Mouse (Mus musculus) embryonic facial prominence, embryonic 13.5 days (tissue): ENCODE results near the gene Nrl. TPM values are rescaled to one million over a fixed set of nuclear protein-coding genes. Genes with fewer than 3 reads are reported as not detected.

Experiments used
- ATAC-seq: fragments of 200-750 bp; cut with Nextera tagmentation; 2 replicates; pipeline ENCODE4 v1.8.0; 2017; ENCODE audit warnings: low read depth; ENCODE audit not compliant: insufficient number of reproducible peaks, insufficient read depth, low FRiP score, low TSS enrichment
- H3K27ac ChIP-seq: fragments of 300-500 bp; sonication (generic); 2 replicates; pipeline ENCODE4 v1.5.1; 2015; ENCODE audit warnings: moderate library complexity, mild to moderate bottlenecking, inconsistent platforms
- H3K27me3 ChIP-seq: fragments of 300-500 bp; sonication (generic); 2 replicates; pipeline ENCODE4 v1.6.1; 2015; ENCODE audit warnings: mild to moderate bottlenecking, inconsistent platforms
- H3K36me3 ChIP-seq: fragments of 300-500 bp; sonication (generic); 2 replicates; pipeline ENCODE4 v1.6.1; 2015; ENCODE audit warnings: mild to moderate bottlenecking, inconsistent platforms
- H3K4me1 ChIP-seq: fragments of 300-500 bp; sonication (generic); 2 replicates; pipeline ENCODE4 v1.6.1; 2015; ENCODE audit warnings: inconsistent platforms
- H3K4me2 ChIP-seq: fragments of 300-500 bp; sonication (generic); 2 replicates; pipeline ENCODE4 v1.6.1; 2015; ENCODE audit warnings: moderate library complexity, mild to moderate bottlenecking, inconsistent platforms
- H3K4me3 ChIP-seq: fragments of 300-500 bp; sonication (generic); 2 replicates; pipeline ENCODE4 v1.5.1; 2015; ENCODE audit warnings: mild to moderate bottlenecking, inconsistent platforms
- H3K9ac ChIP-seq: fragments of 300-500 bp; sonication (generic); 2 replicates; pipeline ENCODE4 v1.6.1; 2015; ENCODE audit warnings: mild to moderate bottlenecking, inconsistent platforms
- H3K9me3 ChIP-seq: fragments of 300-500 bp; sonication (generic); 2 replicates; pipeline ENCODE4 v1.6.1; 2016; ENCODE audit warnings: inconsistent platforms
- WGBS: fragments of 180-500 bp; shearing (Covaris S2); methylation state at CpG from one replicate; pipeline ENCODE4 v1.1.7; 2015; ENCODE audit warnings: mixed read lengths; 5-methylcytosine and 5-hydroxymethylcytosine counted together
- polyA plus RNA-seq: library from polyadenylated mRNA; unstranded; fragments of >200 nt; fragmentation: Nextera tagmentation; extraction: Ambion mirVana; gene quantifications from 2 replicates; pipeline ENCODE4 v1.2.1, GENCODE M21; 2015

Gene Nrl
- polyA plus RNA-seq, 1 experiment from 2014 or later = not detected

- no peaks in the 10 kb centered on the region for H3K9me3 ChIP-seq
- WGBS = 78% methylated on average over 2 of the region's 2 CpGs
- no peaks in the 10 kb centered on the region for H3K36me3 ChIP-seq
- H3K4me1 ChIP-seq = no peaks in the 10 kb centered on the region
- H3K9ac ChIP-seq = no peak overlapping the region
- H3K27ac ChIP-seq = no peak overlapping the region
- H3K27me3 ChIP-seq = peaks cover 41% of the 10 kb centered on the region
- H3K4me2 ChIP-seq = no peak overlapping the region
- ATAC-seq = no peak
- no peak overlapping the region for H3K4me3 ChIP-seq
Measured at GRCm38 (mm10) chr14:55526674-55527073, 1.9 kb upstream of the Nrl start.

GRCm38 (mm10) chr14:55524062-55524461 lies 719 bp downstream of the Nrl start:
- WGBS = 55% methylated on average over 4 of the region's 4 CpGs
- H3K27me3 ChIP-seq = peaks cover 51% of the 10 kb centered on the region
- ATAC-seq = no peak

DNA sequence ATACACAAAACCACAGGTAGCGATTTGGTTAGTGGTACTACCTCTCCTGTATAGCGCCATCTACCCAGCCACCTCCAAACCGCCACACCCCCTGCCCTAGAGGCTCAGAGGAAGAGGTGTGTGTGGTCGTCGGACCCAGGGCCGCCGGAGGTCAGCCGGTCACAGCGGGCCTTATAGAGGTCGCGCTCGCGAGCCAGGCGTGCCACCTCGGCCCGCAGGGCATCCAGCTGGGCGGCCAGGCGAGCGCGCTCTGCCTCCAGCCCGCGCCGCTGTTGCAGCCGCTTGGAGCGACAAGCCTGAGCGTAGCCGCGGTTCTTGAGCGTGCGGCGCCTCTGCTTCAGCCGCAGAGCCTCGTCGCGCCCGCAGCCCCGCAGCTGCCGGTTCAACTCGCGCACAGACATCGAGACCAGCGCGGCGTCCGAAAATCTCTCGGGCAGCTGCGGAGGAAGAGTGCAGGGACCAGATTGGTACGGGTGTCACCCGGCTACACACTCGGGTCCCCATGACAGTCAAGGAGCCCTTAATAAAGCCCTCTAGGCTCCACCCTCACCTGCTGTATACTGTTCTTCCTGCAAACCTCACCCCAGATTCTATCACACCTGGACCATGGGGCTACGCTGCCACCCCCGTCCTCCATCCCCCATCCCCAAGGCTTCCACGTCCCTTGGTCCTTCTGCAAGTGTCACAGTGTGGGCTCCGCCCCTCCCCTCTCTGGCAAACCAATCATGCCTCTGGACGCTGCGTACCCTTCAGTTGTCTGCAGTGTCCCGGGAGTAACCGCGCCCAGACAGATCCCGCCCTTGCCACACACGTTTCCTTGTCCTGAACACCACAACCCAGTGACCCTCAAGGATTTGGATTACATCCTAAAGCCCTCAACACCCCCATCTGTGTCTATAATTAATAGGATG lies 4.1 kb downstream of the Nrl start:
- Histone ChIP-seq H3K27ac (no peak overlapping the region), H3K4me3 (peak overlapping the region; percentile 52), H3K9me3 (no peaks in the 10 kb centered on the region), H3K27me3 (peaks cover 74% of the 10 kb centered on the region), H3K36me3 (no peaks in the 10 kb centered on the region), H3K9ac (peak overlapping the region; percentile 67), H3K4me1 (peaks cover 4% of the 10 kb centered on the region; the same call in 1 of the 2 replicates), H3K4me2 (peak overlapping the region; percentile 92)
- under 1% methylated on average over 61 of the region's 61 CpGs for WGBS
- no peak for ATAC-seq

More at GRCm38 (mm10) chr14:55524062-55524461, 719 bp downstream of the Nrl start:
- Histone ChIP-seq H3K4me3 (no peak overlapping the region), H3K9me3 (no peaks in the 10 kb centered on the region), H3K27ac (no peak overlapping the region), H3K4me2 (no peak overlapping the region), H3K36me3 (no peaks in the 10 kb centered on the region), H3K9ac (no peak overlapping the region), H3K4me1 (peaks cover 4% of the 10 kb centered on the region; the same call in 1 of the 2 replicates)

DNA sequence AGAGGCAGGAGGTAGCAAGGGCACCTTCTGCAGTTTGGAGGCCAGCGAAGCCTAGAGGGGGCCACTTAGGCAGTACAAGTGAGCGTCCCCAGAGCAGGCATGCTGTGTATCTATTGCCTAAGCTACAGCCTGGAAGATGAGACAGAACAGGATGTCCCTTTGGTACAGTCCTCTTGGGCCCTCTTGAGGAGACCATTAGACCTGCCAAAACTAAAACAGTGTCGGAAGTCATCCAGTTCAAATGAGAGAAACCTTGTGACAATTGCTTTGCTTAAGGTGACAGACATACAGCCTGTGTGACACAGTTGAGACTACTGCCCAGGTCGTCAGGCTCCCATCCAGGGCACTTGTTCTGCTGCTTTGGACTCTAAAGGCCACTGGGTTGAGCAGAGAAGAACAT lies 5.2 kb downstream of the Nrl start:
- Histone ChIP-seq H3K27ac (no peak overlapping the region), H3K4me1 (peaks cover 4% of the 10 kb centered on the region; the same call in 1 of the 2 replicates), H3K4me2 (no peak overlapping the region), H3K4me3 (no peak overlapping the region), H3K9ac (no peak overlapping the region), H3K9me3 (no peaks in the 10 kb centered on the region), H3K27me3 (peaks cover 76% of the 10 kb centered on the region), H3K36me3 (no peaks in the 10 kb centered on the region)
- ATAC-seq = no peak
- WGBS = 63% methylated on average over 4 of the region's 4 CpGs

DNA sequence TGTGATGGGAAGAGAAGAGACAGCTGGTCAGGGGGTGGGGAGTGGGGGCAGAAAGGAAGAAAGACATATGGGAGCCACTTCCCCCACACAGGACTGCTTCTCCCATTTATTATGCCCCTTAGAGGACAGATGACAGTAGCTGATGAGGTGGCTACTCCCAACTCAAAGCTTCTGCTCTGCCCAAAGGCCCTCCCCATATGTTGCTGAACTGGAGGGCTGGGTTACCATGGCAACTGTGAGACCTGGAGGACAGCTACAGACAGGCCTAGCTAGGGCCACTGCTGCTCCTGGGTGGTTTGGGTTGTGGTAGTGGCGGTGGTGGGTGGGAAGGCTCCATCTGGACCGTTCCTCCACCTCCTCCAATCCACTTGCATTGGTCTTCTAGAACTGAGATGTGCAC lies 5.9 kb downstream of the Nrl start:
- Histone ChIP-seq H3K36me3 (no peaks in the 10 kb centered on the region), H3K4me3 (no peak overlapping the region), H3K27me3 (peaks cover 73% of the 10 kb centered on the region), H3K4me2 (no peak overlapping the region), H3K9me3 (no peaks in the 10 kb centered on the region), H3K4me1 (peaks cover 4% of the 10 kb centered on the region; the same call in 1 of the 2 replicates), H3K9ac (no peak overlapping the region), H3K27ac (no peak overlapping the region)
- ATAC-seq = no peak
- 63% methylated on average over 2 of the region's 2 CpGs for WGBS

DNA sequence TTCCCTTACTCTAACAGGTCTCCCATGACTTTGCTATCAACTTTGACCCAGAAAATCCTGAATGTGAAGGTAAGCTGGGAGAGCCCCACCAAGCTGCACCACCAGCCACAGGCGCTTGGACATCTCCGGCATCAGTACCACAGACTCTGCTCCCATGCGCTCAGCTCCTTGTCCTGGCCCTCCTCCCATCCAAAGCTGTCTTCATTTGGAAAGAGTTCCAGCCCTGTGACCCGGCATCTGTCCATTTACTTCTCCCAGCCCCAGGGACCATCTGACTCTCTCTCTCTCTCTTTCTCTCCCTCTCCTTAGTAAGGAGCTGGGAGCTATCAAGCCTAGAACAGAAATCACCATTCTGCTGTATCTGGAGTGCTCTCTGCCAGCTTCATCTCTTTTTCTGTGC lies 8.9 kb downstream of the Nrl start:
- Histone ChIP-seq H3K9ac (no peak overlapping the region), H3K36me3 (no peaks in the 10 kb centered on the region), H3K27me3 (peaks cover 63% of the 10 kb centered on the region), H3K9me3 (no peaks in the 10 kb centered on the region), H3K27ac (no peak overlapping the region), H3K4me2 (no peak overlapping the region), H3K4me3 (no peak overlapping the region), H3K4me1 (peaks cover 8% of the 10 kb centered on the region; the same call in 1 of the 2 replicates)
- WGBS = 91% methylated on average over 4 of the region's 4 CpGs
- ATAC-seq = no peak

- ATAC-seq = no peak
- Histone ChIP-seq H3K9me3 (no peaks in the 10 kb centered on the region), H3K4me1 (0 out of 2 replicates have a peak, but pooled peaks cover 12% of the 10 kb centered on the region), H3K36me3 (no peaks in the 10 kb centered on the region), H3K4me2 (no peak overlapping the region), H3K4me3 (no peak overlapping the region), H3K27ac (no peak overlapping the region), H3K9ac (no peak overlapping the region), H3K27me3 (peaks cover 46% of the 10 kb centered on the region)
- 65% methylated on average over 10 of the region's 10 CpGs for WGBS
Measured at GRCm38 (mm10) chr14:55513927-55514326, 10.9 kb downstream of the Nrl start.

- no peak overlapping the region for H3K4me3 ChIP-seq
- 50% methylated on average over 7 of the region's 7 CpGs for WGBS
- 0 out of 2 replicates have a peak, but pooled peaks cover 17% of the 10 kb centered on the region for H3K4me1 ChIP-seq
- no peak overlapping the region for H3K27ac ChIP-seq
- no peaks in the 10 kb centered on the region for H3K36me3 ChIP-seq
- ATAC-seq = peak; percentile 33; the same call in 1 of the 2 replicates
- no peaks in the 10 kb centered on the region for H3K9me3 ChIP-seq
- no peak overlapping the region for H3K4me2 ChIP-seq
- no peak overlapping the region for H3K9ac ChIP-seq
- H3K27me3 ChIP-seq = peaks cover 26% of the 10 kb centered on the region
Measured at GRCm38 (mm10) chr14:55511037-55511436, 13.7 kb downstream of the Nrl start.

DNA sequence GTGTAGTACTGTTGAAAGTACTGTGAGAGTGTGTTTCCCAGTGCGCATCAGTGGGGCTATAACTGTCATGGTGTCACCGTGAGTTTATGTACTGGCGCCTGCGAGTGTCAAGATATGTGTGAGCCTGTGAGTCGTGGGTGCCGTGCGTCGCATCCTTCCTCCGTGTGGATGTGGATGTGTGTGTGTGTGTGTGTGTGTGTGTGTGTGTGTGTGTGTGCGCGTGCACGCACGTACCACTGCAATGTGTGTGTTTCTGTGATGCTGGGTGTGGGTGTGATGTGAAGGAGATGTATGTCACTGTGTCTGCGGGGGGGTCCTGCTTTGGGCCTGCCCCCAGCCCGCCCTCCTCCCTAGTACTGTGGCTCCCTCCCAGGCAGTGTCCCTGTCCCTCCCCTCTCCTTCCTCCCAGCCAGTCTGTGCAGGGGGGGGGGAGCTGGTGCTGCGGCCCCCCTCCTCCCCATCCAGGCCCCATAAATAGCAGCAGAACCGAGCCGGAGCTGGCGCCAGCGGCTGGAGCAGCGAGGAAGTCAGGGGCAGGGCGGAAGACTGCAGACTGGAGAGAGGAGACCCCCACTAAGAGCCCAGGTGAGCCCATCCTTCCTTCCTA lies 14.6 kb downstream of the Nrl start, which contains the start of gene Cpne6:
Gene Cpne6 (plus strand): TSS at position 321 of the 607 bp plus-strand sequence.
- no peak within 1 kb of the TSS for H3K27ac ChIP-seq
- ATAC-seq = no peak

GRCm38 (mm10) chr14:55509540-55509939 lies 15.2 kb downstream of the Nrl start:
- H3K36me3 ChIP-seq = no peaks in the 10 kb centered on the region
- H3K9ac ChIP-seq = no peak overlapping the region
- WGBS = 83% methylated on average over 10 of the region's 10 CpGs
- 0 out of 2 replicates have a peak, but pooled peaks cover 17% of the 10 kb centered on the region for H3K4me1 ChIP-seq
- ATAC-seq = no peak
- H3K27me3 ChIP-seq = peaks cover 18% of the 10 kb centered on the region
- H3K4me3 ChIP-seq = no peak overlapping the region
- H3K9me3 ChIP-seq = no peaks in the 10 kb centered on the region
- no peak overlapping the region for H3K27ac ChIP-seq
- H3K4me2 ChIP-seq = no peak overlapping the region

More for the DNA sequence above, 14.6 kb downstream of the Nrl start, which contains the start of gene Cpne6:
- Histone ChIP-seq H3K36me3 (no peaks in the 10 kb centered on the region), H3K27me3 (peaks cover 19% of the 10 kb centered on the region), H3K4me3 (no peak within 1 kb of the TSS), H3K4me1 (0 out of 2 replicates have a peak, but pooled peaks cover 17% of the 10 kb centered on the region), H3K9ac (no peak within 1 kb of the TSS; the same call in 1 of the 2 replicates), H3K9me3 (no peaks in the 10 kb centered on the region), H3K4me2 (no peak within 1 kb of the TSS)
- 70% methylated on average over 19 of the region's 22 CpGs for WGBS

GRCm38 (mm10) chr14:55507801-55508200 lies 17.0 kb downstream of the Nrl start:
- Histone ChIP-seq H3K9ac (0 out of 2 replicates have a peak overlapping the region, but pooled peaks have one; percentile 16), H3K4me3 (no peak overlapping the region), H3K27me3 (peaks cover 18% of the 10 kb centered on the region), H3K4me2 (no peak overlapping the region), H3K9me3 (no peaks in the 10 kb centered on the region), H3K27ac (no peak overlapping the region), H3K4me1 (0 out of 2 replicates have a peak, but pooled peaks cover 17% of the 10 kb centered on the region), H3K36me3 (no peaks in the 10 kb centered on the region)
- no peak for ATAC-seq
- WGBS = 46% methylated on average over 7 of the region's 7 CpGs
